Mouse (Mus musculus): ENCODE data around the gene Tkfc.

DNA sequence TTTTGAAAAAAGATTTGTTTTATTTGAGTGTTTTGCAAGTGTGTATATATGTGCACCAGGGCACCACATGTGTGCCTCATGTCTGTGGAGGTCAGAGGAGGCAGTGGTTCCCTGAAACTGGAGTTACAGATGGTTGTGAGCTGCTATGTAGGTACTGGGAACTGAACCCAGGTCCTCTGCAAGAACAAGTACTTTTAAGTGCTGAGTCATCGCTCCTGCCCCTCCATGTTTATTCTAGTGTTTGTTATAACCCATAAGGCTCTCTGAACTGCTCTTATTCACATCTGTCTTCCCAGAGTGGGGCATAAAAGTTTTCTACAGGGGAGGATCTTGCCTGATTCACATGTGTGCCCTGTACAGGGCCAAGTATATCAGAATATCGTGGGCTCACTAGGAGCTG is 5.8 kb downstream of the Tkfc start:
- TF ChIP-seq CTCF (IDR thresholded peaks at IDR 0.05; ENCODE audit: extremely low read depth, insufficient read depth, insufficient read length, insufficient replicate concordance), result no peak
- no peak for TF ChIP-seq POLR2A (IDR thresholded peaks at IDR 0.05; ENCODE audit: low read depth, low read length)

Data from spleen, adult 2 months (tissue).